Mouse (Mus musculus): ENCODE measurements around the gene Sardh. TPM values are rescaled to one million over a fixed set of nuclear protein-coding genes. Genes with fewer than 3 reads are reported as not detected.

Sardh gene
- 8.6 and 10.3 TPM in 2 replicates for polyA plus RNA-seq (2015; fragmentation: Nextera tagmentation; extraction: Ambion mirVana)

GRCm38 (mm10) chr2:27248211-27248610, at the start of gene Sardh:
TSS of gene Sardh (minus strand) at chr2:27248337.
- Histone ChIP-seq H3K27me3 (no peaks in the 10 kb centered on the region), H3K4me2 (peak within 1 kb of the TSS; percentile 42), H3K9me3 (no peaks in the 10 kb centered on the region), H3K4me1 (peaks cover 26% of the 10 kb centered on the region), H3K9ac (no peak within 1 kb of the TSS), H3K27ac (peak within 1 kb of the TSS; percentile 85), H3K4me3 (no peak within 1 kb of the TSS), H3K36me3 (no peaks in the 10 kb centered on the region)
- ATAC-seq (ENCODE audit: insufficient number of reproducible peaks, low FRiP score, low TSS enrichment, low read depth): no peak
- 59% methylated on average over 2 of the region's 2 CpGs for WGBS

- Histone ChIP-seq H3K9ac (no peak overlapping the region), H3K36me3 (peaks cover 27% of the 10 kb centered on the region; the same call in 1 of the 2 replicates), H3K4me2 (no peak overlapping the region), H3K9me3 (no peaks in the 10 kb centered on the region), H3K27me3 (no peaks in the 10 kb centered on the region), H3K4me3 (no peak overlapping the region), H3K4me1 (peaks cover 15% of the 10 kb centered on the region), H3K27ac (no peak overlapping the region)
- WGBS: 46% methylated on average over 9 of the region's 9 CpGs
- no peak for ATAC-seq (ENCODE audit: insufficient number of reproducible peaks, low FRiP score, low TSS enrichment, low read depth)
These were observed 48.7 kb upstream of the Sardh start for GRCm38 (mm10) chr2:27296656-27297406.

GRCm38 (mm10) chr2:27294777-27295176, 46.6 kb upstream of the Sardh start:
- Histone ChIP-seq H3K9me3 (no peaks in the 10 kb centered on the region), H3K4me3 (no peak overlapping the region), H3K27ac (no peak overlapping the region), H3K4me2 (no peak overlapping the region), H3K4me1 (peaks cover 4% of the 10 kb centered on the region; the same call in 1 of the 2 replicates), H3K36me3 (peaks cover 44% of the 10 kb centered on the region), H3K9ac (no peak overlapping the region), H3K27me3 (no peaks in the 10 kb centered on the region)
- 93% methylated on average over 3 of the region's 3 CpGs for WGBS
- no peak for ATAC-seq (ENCODE audit: insufficient number of reproducible peaks, low FRiP score, low TSS enrichment, low read depth)

- 14% methylated on average over 3 of the region's 3 CpGs for WGBS
These were observed 40.9 kb upstream of the Sardh start for GRCm38 (mm10) chr2:27289019-27289418.

GRCm38 (mm10) chr2:27286971-27287710, 39.0 kb upstream of the Sardh start:
- Histone ChIP-seq H3K27me3 (no peaks in the 10 kb centered on the region), H3K4me1 (peaks cover 10% of the 10 kb centered on the region), H3K4me3 (no peak overlapping the region), H3K9ac (no peak overlapping the region), H3K27ac (no peak overlapping the region), H3K4me2 (no peak overlapping the region), H3K9me3 (no peaks in the 10 kb centered on the region), H3K36me3 (peaks cover 44% of the 10 kb centered on the region)
- 80% methylated on average over 7 of the region's 7 CpGs for WGBS
- ATAC-seq (ENCODE audit: insufficient number of reproducible peaks, low FRiP score, low TSS enrichment, low read depth): no peak

More at GRCm38 (mm10) chr2:27289019-27289418, 40.9 kb upstream of the Sardh start:
- H3K36me3 ChIP-seq: peaks cover 44% of the 10 kb centered on the region
- H3K27ac ChIP-seq: peak overlapping the region; percentile 67
- no peaks in the 10 kb centered on the region for H3K27me3 ChIP-seq
- H3K4me1 ChIP-seq: peaks cover 10% of the 10 kb centered on the region
- no peak overlapping the region for H3K9ac ChIP-seq
- ATAC-seq (ENCODE audit: insufficient number of reproducible peaks, low FRiP score, low TSS enrichment, low read depth): peak; percentile 36; the same call in 1 of the 2 replicates
- no peaks in the 10 kb centered on the region for H3K9me3 ChIP-seq
- no peak overlapping the region for H3K4me2 ChIP-seq
- no peak overlapping the region for H3K4me3 ChIP-seq

GRCm38 (mm10) chr2:27284441-27284840, 36.3 kb upstream of the Sardh start:
- H3K4me1 ChIP-seq: peaks cover 9% of the 10 kb centered on the region
- no peak overlapping the region for H3K4me2 ChIP-seq
- no peak overlapping the region for H3K9ac ChIP-seq
- H3K27me3 ChIP-seq: no peaks in the 10 kb centered on the region
- peaks cover 25% of the 10 kb centered on the region; the same call in 1 of the 2 replicates for H3K36me3 ChIP-seq
- no peaks in the 10 kb centered on the region for H3K9me3 ChIP-seq
- no peak overlapping the region for H3K4me3 ChIP-seq
- H3K27ac ChIP-seq: no peak overlapping the region
- WGBS: 72% methylated on average over 7 of the region's 7 CpGs
- ATAC-seq (ENCODE audit: insufficient number of reproducible peaks, low FRiP score, low TSS enrichment, low read depth): no peak

GRCm38 (mm10) chr2:27281771-27282170, 33.6 kb upstream of the Sardh start:
- Histone ChIP-seq H3K36me3 (peaks cover 44% of the 10 kb centered on the region), H3K27ac (no peak overlapping the region), H3K4me1 (no peaks in the 10 kb centered on the region), H3K9me3 (no peaks in the 10 kb centered on the region), H3K4me3 (no peak overlapping the region), H3K27me3 (no peaks in the 10 kb centered on the region), H3K4me2 (no peak overlapping the region), H3K9ac (no peak overlapping the region)
- WGBS: 86% methylated on average over 9 of the region's 9 CpGs
- no peak for ATAC-seq (ENCODE audit: insufficient number of reproducible peaks, low FRiP score, low TSS enrichment, low read depth)

GRCm38 (mm10) chr2:27280920-27281611, 32.9 kb upstream of the Sardh start:
- Histone ChIP-seq H3K4me3 (no peak overlapping the region), H3K4me1 (no peaks in the 10 kb centered on the region), H3K27me3 (no peaks in the 10 kb centered on the region), H3K9me3 (no peaks in the 10 kb centered on the region), H3K36me3 (peaks cover 45% of the 10 kb centered on the region), H3K9ac (no peak overlapping the region), H3K27ac (no peak overlapping the region), H3K4me2 (no peak overlapping the region)
- no peak for ATAC-seq (ENCODE audit: insufficient number of reproducible peaks, low FRiP score, low TSS enrichment, low read depth)
- WGBS: 72% methylated on average over 13 of the region's 13 CpGs

GRCm38 (mm10) chr2:27278859-27279258, 30.7 kb upstream of the Sardh start:
- no peak for ATAC-seq (ENCODE audit: insufficient number of reproducible peaks, low FRiP score, low TSS enrichment, low read depth)
- H3K36me3 ChIP-seq: peaks cover 53% of the 10 kb centered on the region
- H3K9ac ChIP-seq: no peak overlapping the region
- H3K27me3 ChIP-seq: no peaks in the 10 kb centered on the region
- H3K27ac ChIP-seq: no peak overlapping the region
- no peaks in the 10 kb centered on the region for H3K9me3 ChIP-seq
- H3K4me3 ChIP-seq: no peak overlapping the region
- H3K4me2 ChIP-seq: no peak overlapping the region
- no peaks in the 10 kb centered on the region for H3K4me1 ChIP-seq
- 87% methylated on average over 7 of the region's 7 CpGs for WGBS

- 72% methylated on average over 2 of the region's 2 CpGs for WGBS
- ATAC-seq (ENCODE audit: insufficient number of reproducible peaks, low FRiP score, low TSS enrichment, low read depth): no peak
- Histone ChIP-seq H3K9me3 (0 out of 2 replicates have a peak, but pooled peaks cover 3% of the 10 kb centered on the region), H3K4me3 (no peak overlapping the region), H3K27me3 (no peaks in the 10 kb centered on the region), H3K4me1 (no peaks in the 10 kb centered on the region), H3K27ac (no peak overlapping the region), H3K9ac (no peak overlapping the region), H3K4me2 (no peak overlapping the region), H3K36me3 (peaks cover 74% of the 10 kb centered on the region)
These were observed 20.2 kb upstream of the Sardh start for GRCm38 (mm10) chr2:27268325-27268724.

GRCm38 (mm10) chr2:27265819-27266218, 17.7 kb upstream of the Sardh start:
- Histone ChIP-seq H3K9ac (no peak overlapping the region), H3K36me3 (peaks cover 79% of the 10 kb centered on the region), H3K27me3 (no peaks in the 10 kb centered on the region), H3K4me2 (no peak overlapping the region), H3K4me1 (no peaks in the 10 kb centered on the region), H3K27ac (no peak overlapping the region), H3K4me3 (no peak overlapping the region), H3K9me3 (0 out of 2 replicates have a peak, but pooled peaks cover 3% of the 10 kb centered on the region)
- ATAC-seq (ENCODE audit: insufficient number of reproducible peaks, low FRiP score, low TSS enrichment, low read depth): no peak
- 80% methylated on average over 3 of the region's 3 CpGs for WGBS

Measured in limb, embryonic 15.5 days (tissue).